Mouse (Mus musculus) stomach, embryonic 16.5 days (tissue): Measurements from ENCODE around the gene Hic2. TPM values are rescaled to one million over a fixed set of nuclear protein-coding genes. Genes with fewer than 3 reads are reported as not detected.

Source experiments
- ATAC-seq: fragments of 200-750 bp; cut with Nextera tagmentation; 2 replicates; pipeline ENCODE4 v1.8.0; 2017; ENCODE audit warnings: moderate number of reproducible peaks, moderate TSS enrichment; ENCODE audit not compliant: insufficient read depth, low FRiP score
- H3K27ac ChIP-seq: fragments of 300-500 bp; sonication (generic); 2 replicates; pipeline ENCODE4 v1.5.1; 2014; ENCODE audit warnings: low read length
- H3K27me3 ChIP-seq: fragments of 300-500 bp; sonication (generic); 2 replicates; pipeline ENCODE4 v1.6.1; 2014; ENCODE audit warnings: low read length, control low read depth, mixed read lengths; ENCODE audit not compliant: control insufficient read depth, insufficient read depth
- H3K36me3 ChIP-seq: fragments of 300-500 bp; sonication (generic); 2 replicates; pipeline ENCODE4 v1.6.1; 2014; ENCODE audit warnings: low read length; ENCODE audit not compliant: control insufficient read depth, insufficient read depth
- H3K4me1 ChIP-seq: fragments of 300-500 bp; sonication (generic); 2 replicates; pipeline ENCODE4 v1.6.1; 2014; ENCODE audit warnings: low read length, control low read depth, mixed read lengths; ENCODE audit not compliant: control insufficient read depth, insufficient read depth
- H3K4me2 ChIP-seq: fragments of 300-500 bp; sonication (generic); 2 replicates; pipeline ENCODE4 v1.6.1; 2014; ENCODE audit warnings: low read depth, low read length, mixed read lengths
- H3K4me3 ChIP-seq: fragments of 300-500 bp; sonication (generic); replicated peaks from 2 replicates; pipeline ENCODE4 v1.5.1; 2014; ENCODE audit warnings: mild to moderate bottlenecking, low read length
- H3K9ac ChIP-seq: fragments of 300-500 bp; sonication (generic); 2 replicates; pipeline ENCODE4 v1.6.1; 2014; ENCODE audit warnings: low read length
- H3K9me3 ChIP-seq: fragments of 300-500 bp; sonication (generic); replicated peaks from 2 replicates; pipeline ENCODE4 v1.6.1; 2016; ENCODE audit warnings: low read length, control low read depth; ENCODE audit not compliant: control insufficient read depth
- WGBS: fragments of 180-500 bp; shearing (Covaris S2); extraction: QIAGEN DNeasy Blood & Tissue Kit; methylation state at CpG from one replicate; pipeline ENCODE4 v1.1.7; 2014; 5-methylcytosine and 5-hydroxymethylcytosine counted together
- polyA plus RNA-seq: library from polyadenylated mRNA; unstranded; fragments of >200 nt; fragmentation: Nextera tagmentation; extraction: Ambion mirVana; gene quantifications from 2 replicates; pipeline ENCODE4 v1.2.1, GENCODE M21; 2015

Hic2 gene
- polyA plus RNA-seq, 1 experiment from 2014 or later, result 4.5 TPM

GRCm38 (mm10) chr16:17312531-17312930, 79.2 kb downstream of the Hic2 start:
- WGBS, result 92% methylated on average over 5 of the region's 5 CpGs
- Histone ChIP-seq H3K9me3 (no peaks in the 10 kb centered on the region), H3K4me1 (no peaks in the 10 kb centered on the region), H3K27ac (no peak overlapping the region), H3K27me3 (no peaks in the 10 kb centered on the region), H3K9ac (no peak overlapping the region), H3K36me3 (peaks cover 15% of the 10 kb centered on the region), H3K4me3 (no peak overlapping the region), H3K4me2 (no peak overlapping the region)
- no peak for ATAC-seq

Other genes starting within 250 kb of the Hic2 start
- gene Ypel1, start 163.9 kb upstream of the Hic2 start, polyA plus RNA-seq, result 11.7 and 11.8 TPM in 2 replicates
- gene Ppil2, start 122.3 kb upstream of the Hic2 start, polyA plus RNA-seq, result 123 and 135 TPM in 2 replicates
- gene 2610318N02Rik, start 108.4 kb upstream of the Hic2 start, polyA plus RNA-seq, result 19.1 and 21.3 TPM in 2 replicates
- 140 and 152 TPM in 2 replicates for gene Sdf2l1, start 101.2 kb upstream of the Hic2 start, polyA plus RNA-seq
- 15.9 and 20.2 TPM in 2 replicates for gene Ydjc, start 89.0 kb upstream of the Hic2 start, polyA plus RNA-seq
- 1.6 TPM in 2 replicates for gene Ccdc116, start 86.3 kb upstream of the Hic2 start, polyA plus RNA-seq
- gene Ube2l3, start 30.9 kb upstream of the Hic2 start, polyA plus RNA-seq, result 320 and 331 TPM in 2 replicates
- 0.44 and 0.57 TPM in 2 replicates for gene Rimbp3, start 25.0 kb upstream of the Hic2 start, polyA plus RNA-seq
- gene Tmem191c, start 42.5 kb downstream of the Hic2 start, polyA plus RNA-seq, result 13.4 and 16.3 TPM in 2 replicates
- 7.8 and 10.7 TPM in 2 replicates for gene Serpind1, start 97.8 kb downstream of the Hic2 start, polyA plus RNA-seq
- gene Snap29, start 172.4 kb downstream of the Hic2 start, polyA plus RNA-seq, result 19.4 and 20.9 TPM in 2 replicates
- 32.7 and 35.7 TPM in 2 replicates for gene Pi4ka, start 172.7 kb downstream of the Hic2 start, polyA plus RNA-seq
- gene Crkl, start 218.4 kb downstream of the Hic2 start, polyA plus RNA-seq, result 51.2 and 53.1 TPM in 2 replicates